Mouse (Mus musculus): ENCODE results near the gene Ttc26. TPM values are rescaled to one million over a fixed set of nuclear protein-coding genes. Genes with fewer than 3 reads are reported as not detected.
A peak's percentile ranks its signal among the peaks of the same experiment; 100 is the strongest.

The Ttc26 gene
- 6.4 and 7.2 TPM in 2 replicates for polyA plus RNA-seq (2015; fragmentation: Nextera tagmentation; extraction: Ambion mirVana)

GRCm38 (mm10) chr6:38381129-38381771, at the start of gene Ttc26:
Ttc26 (plus strand) TSS chr6:38381469.
- WGBS, result under 1% methylated on average over 26 of the region's 26 CpGs
- ATAC-seq (ENCODE audit: low read depth), result peak; percentile 94
- Histone ChIP-seq H3K36me3 (peaks cover 15% of the 10 kb centered on the region), H3K4me3 (peak within 1 kb of the TSS; percentile 46), H3K9me3 (no peaks in the 10 kb centered on the region), H3K4me1 (replicated peaks) (peaks cover 13% of the 10 kb centered on the region), H3K27me3 (peaks cover 6% of the 10 kb centered on the region), H3K27ac (replicated peaks) (peak within 1 kb of the TSS; percentile 62), H3K9ac (peak within 1 kb of the TSS; percentile 79), H3K4me2 (peak within 1 kb of the TSS; percentile 71)

GRCm38 (mm10) chr6:38335264-38335663, 46.0 kb upstream of the Ttc26 start:
- Histone ChIP-seq H3K36me3 (no peaks in the 10 kb centered on the region), H3K4me1 (replicated peaks) (no peaks in the 10 kb centered on the region), H3K4me3 (no peak overlapping the region), H3K27ac (replicated peaks) (no peak overlapping the region), H3K27me3 (no peaks in the 10 kb centered on the region), H3K9ac (no peak overlapping the region), H3K9me3 (no peaks in the 10 kb centered on the region), H3K4me2 (no peak overlapping the region)
- ATAC-seq (ENCODE audit: low read depth), result no peak
- WGBS, result 80% methylated on average over 6 of the region's 6 CpGs

GRCm38 (mm10) chr6:38337166-38337705, 44.0 kb upstream of the Ttc26 start:
- H3K4me1 ChIP-seq (replicated peaks), result no peaks in the 10 kb centered on the region
- no peaks in the 10 kb centered on the region for H3K27me3 ChIP-seq
- no peaks in the 10 kb centered on the region for H3K9me3 ChIP-seq
- WGBS, result 93% methylated on average over 4 of the region's 4 CpGs
- H3K4me2 ChIP-seq, result no peak overlapping the region
- H3K27ac ChIP-seq (replicated peaks), result no peak overlapping the region
- no peak for ATAC-seq (ENCODE audit: low read depth)
- no peak overlapping the region for H3K4me3 ChIP-seq
- H3K9ac ChIP-seq, result no peak overlapping the region
- no peaks in the 10 kb centered on the region for H3K36me3 ChIP-seq

- H3K9ac ChIP-seq, result no peak overlapping the region
- 86% methylated on average over 6 of the region's 6 CpGs for WGBS
- no peak overlapping the region for H3K4me3 ChIP-seq
- ATAC-seq (ENCODE audit: low read depth), result no peak
- H3K4me2 ChIP-seq, result no peak overlapping the region
- H3K9me3 ChIP-seq, result no peaks in the 10 kb centered on the region
- no peaks in the 10 kb centered on the region for H3K36me3 ChIP-seq
- no peaks in the 10 kb centered on the region for H3K4me1 ChIP-seq (replicated peaks)
- no peak overlapping the region for H3K27ac ChIP-seq (replicated peaks)
- H3K27me3 ChIP-seq, result no peaks in the 10 kb centered on the region
Measured at GRCm38 (mm10) chr6:38337951-38338350, 43.3 kb upstream of the Ttc26 start.

- no peak for ATAC-seq (ENCODE audit: low read depth)
- 73% methylated on average over 2 of the region's 2 CpGs for WGBS
Measured at GRCm38 (mm10) chr6:38339078-38339477, 42.2 kb upstream of the Ttc26 start.

GRCm38 (mm10) chr6:38341751-38342665, 39.3 kb upstream of the Ttc26 start:
- no peaks in the 10 kb centered on the region for H3K4me1 ChIP-seq (replicated peaks)
- no peaks in the 10 kb centered on the region for H3K9me3 ChIP-seq
- no peaks in the 10 kb centered on the region for H3K36me3 ChIP-seq
- no peak overlapping the region for H3K4me2 ChIP-seq
- no peak for ATAC-seq (ENCODE audit: low read depth)
- no peak overlapping the region for H3K4me3 ChIP-seq
- no peaks in the 10 kb centered on the region for H3K27me3 ChIP-seq
- H3K9ac ChIP-seq, result no peak overlapping the region
- H3K27ac ChIP-seq (replicated peaks), result no peak overlapping the region
- 78% methylated on average over 11 of the region's 11 CpGs for WGBS

More at GRCm38 (mm10) chr6:38339078-38339477, 42.2 kb upstream of the Ttc26 start:
- H3K4me3 ChIP-seq, result no peak overlapping the region
- H3K4me1 ChIP-seq (replicated peaks), result no peaks in the 10 kb centered on the region
- H3K9me3 ChIP-seq, result no peaks in the 10 kb centered on the region
- no peak overlapping the region for H3K9ac ChIP-seq
- no peak overlapping the region for H3K4me2 ChIP-seq
- H3K27ac ChIP-seq (replicated peaks), result no peak overlapping the region
- H3K27me3 ChIP-seq, result no peaks in the 10 kb centered on the region
- no peaks in the 10 kb centered on the region for H3K36me3 ChIP-seq

DNA sequence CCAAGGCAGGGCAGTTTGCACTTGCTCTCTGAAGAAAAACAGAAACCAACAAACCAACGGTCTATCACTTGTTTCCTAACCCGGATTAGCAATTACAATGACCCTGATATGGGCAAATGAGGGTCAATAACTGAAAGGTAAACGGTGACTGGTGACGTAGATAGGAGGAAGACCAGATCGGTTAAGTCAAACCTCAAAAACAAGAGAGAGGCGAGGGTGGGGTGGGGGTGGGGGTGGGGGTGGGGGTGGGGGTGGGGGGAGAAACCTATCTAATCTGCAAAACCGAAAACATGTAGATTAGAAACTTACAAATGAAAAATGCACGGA, 38.6 kb upstream of the Ttc26 start:
- H3K27me3 ChIP-seq, result no peaks in the 10 kb centered on the region
- ATAC-seq (ENCODE audit: low read depth), result no peak
- H3K9ac ChIP-seq, result no peak overlapping the region
- 87% methylated on average over 8 of the region's 8 CpGs for WGBS
- no peaks in the 10 kb centered on the region for H3K4me1 ChIP-seq (replicated peaks)
- no peak overlapping the region for H3K4me3 ChIP-seq
- H3K36me3 ChIP-seq, result no peaks in the 10 kb centered on the region
- no peak overlapping the region for H3K4me2 ChIP-seq
- no peaks in the 10 kb centered on the region for H3K9me3 ChIP-seq
- no peak overlapping the region for H3K27ac ChIP-seq (replicated peaks)

DNA sequence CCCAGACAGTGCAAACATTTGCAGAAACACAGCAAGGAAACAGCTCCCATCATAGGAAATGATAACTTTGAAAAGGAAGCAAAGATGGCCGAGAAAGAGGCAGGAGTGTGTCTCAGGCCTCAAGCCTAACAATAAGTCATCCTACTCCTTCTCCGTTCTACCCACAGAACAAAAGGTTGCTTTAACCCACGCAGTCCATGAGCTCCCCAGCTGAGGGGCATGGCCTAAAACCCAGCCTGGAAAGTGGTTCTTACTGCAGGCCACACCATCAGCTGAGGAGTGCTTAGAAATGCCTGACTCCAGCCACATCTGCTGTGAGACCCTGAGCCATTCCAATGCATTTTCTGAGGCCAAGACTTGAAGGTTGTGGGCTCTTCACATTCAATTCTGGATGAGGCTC, 37.7 kb upstream of the Ttc26 start:
- no peaks in the 10 kb centered on the region for H3K27me3 ChIP-seq
- H3K4me1 ChIP-seq (replicated peaks), result no peaks in the 10 kb centered on the region
- no peak for ATAC-seq (ENCODE audit: low read depth)
- H3K27ac ChIP-seq (replicated peaks), result no peak overlapping the region
- H3K36me3 ChIP-seq, result no peaks in the 10 kb centered on the region
- no peaks in the 10 kb centered on the region for H3K9me3 ChIP-seq
- 42% methylated on average over 3 of the region's 3 CpGs for WGBS
- no peak overlapping the region for H3K4me2 ChIP-seq
- H3K9ac ChIP-seq, result no peak overlapping the region
- H3K4me3 ChIP-seq, result no peak overlapping the region

DNA sequence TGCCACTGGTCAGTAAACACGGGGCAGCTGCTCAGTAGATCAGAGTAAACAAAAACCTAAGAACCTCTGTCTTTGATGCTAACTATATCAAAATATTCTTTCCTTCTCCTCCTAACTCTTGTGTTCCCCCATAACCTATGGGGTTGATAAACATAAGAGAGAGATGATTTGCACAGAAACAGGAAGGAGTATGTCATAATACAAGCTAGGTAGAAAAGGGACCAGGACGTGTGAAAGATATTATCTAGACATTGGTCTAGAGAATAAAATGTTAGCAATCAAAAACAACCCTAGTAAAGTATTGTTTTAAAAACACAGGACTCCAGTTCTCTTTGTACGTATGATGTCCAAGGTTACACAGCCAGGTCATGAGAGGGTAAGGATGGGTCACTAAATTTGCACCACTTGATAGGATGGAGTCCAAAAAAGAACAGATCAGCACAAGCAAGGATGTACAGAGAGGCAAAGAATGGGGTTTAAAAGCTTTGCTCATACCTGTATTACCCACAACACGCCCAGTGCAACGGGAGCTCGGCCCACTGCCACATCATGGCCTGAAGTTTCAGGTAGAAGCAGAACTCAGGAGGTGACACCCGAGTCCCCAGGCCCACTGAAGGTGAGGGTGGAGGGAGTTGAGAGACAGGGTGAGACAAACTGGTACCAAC, 37.1 kb upstream of the Ttc26 start:
- WGBS, result 89% methylated on average over 7 of the region's 7 CpGs
- Histone ChIP-seq H3K4me2 (no peak overlapping the region), H3K36me3 (no peaks in the 10 kb centered on the region), H3K9me3 (no peaks in the 10 kb centered on the region), H3K4me1 (replicated peaks) (no peaks in the 10 kb centered on the region), H3K27ac (replicated peaks) (no peak overlapping the region), H3K9ac (no peak overlapping the region), H3K27me3 (no peaks in the 10 kb centered on the region), H3K4me3 (no peak overlapping the region)
- ATAC-seq (ENCODE audit: low read depth), result no peak

- H3K36me3 ChIP-seq, result no peaks in the 10 kb centered on the region
- no peak for ATAC-seq (ENCODE audit: low read depth)
- H3K27me3 ChIP-seq, result peaks cover 13% of the 10 kb centered on the region
- H3K9me3 ChIP-seq, result no peaks in the 10 kb centered on the region
- no peak overlapping the region for H3K4me2 ChIP-seq
- H3K9ac ChIP-seq, result no peak overlapping the region
- no peak overlapping the region for H3K27ac ChIP-seq (replicated peaks)
- H3K4me3 ChIP-seq, result no peak overlapping the region
- no peaks in the 10 kb centered on the region for H3K4me1 ChIP-seq (replicated peaks)
- 52% methylated on average over 7 of the region's 7 CpGs for WGBS
Measured at GRCm38 (mm10) chr6:38345796-38346195, 35.5 kb upstream of the Ttc26 start.

DNA sequence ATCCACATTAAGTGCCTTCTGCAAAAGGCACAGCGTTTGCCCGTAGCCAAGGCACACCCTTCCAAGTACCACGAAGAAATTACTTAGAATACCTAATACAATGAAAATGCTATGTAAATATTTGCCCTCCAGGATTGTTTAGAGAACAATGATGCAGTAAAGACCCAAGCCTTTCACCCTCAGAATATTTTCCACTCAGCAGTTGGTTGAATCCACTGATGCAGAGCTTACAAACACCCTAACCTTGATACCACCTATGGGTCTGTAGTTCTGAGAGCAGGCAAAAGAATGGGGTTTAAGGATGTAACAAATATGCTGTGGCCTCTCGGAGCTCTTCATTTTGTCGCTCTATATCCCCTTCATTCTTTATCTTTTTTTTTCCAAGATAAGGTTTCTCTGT, 33.4 kb upstream of the Ttc26 start:
- no peak overlapping the region for H3K4me3 ChIP-seq

More for the DNA sequence above, 33.4 kb upstream of the Ttc26 start:
- H3K4me1 ChIP-seq (replicated peaks), result no peaks in the 10 kb centered on the region
- no peak overlapping the region for H3K9ac ChIP-seq
- 77% methylated on average over 5 of the region's 5 CpGs for WGBS
- H3K27me3 ChIP-seq, result peaks cover 33% of the 10 kb centered on the region
- no peak for ATAC-seq (ENCODE audit: low read depth)
- H3K36me3 ChIP-seq, result no peaks in the 10 kb centered on the region
- no peak overlapping the region for H3K27ac ChIP-seq (replicated peaks)
- H3K9me3 ChIP-seq, result no peaks in the 10 kb centered on the region
- no peak overlapping the region for H3K4me2 ChIP-seq
